Mouse (Mus musculus): ENCODE data around the gene Vmn2r62. TPM values are rescaled to one million over a fixed set of nuclear protein-coding genes. Genes with fewer than 3 reads are reported as not detected.
"Not testable (repeated sequence)": the region's sequence is repeated elsewhere in the genome, so short reads cannot be mapped to it uniquely, and the experiment has no call there.

The Vmn2r62 gene
- total RNA-seq (2015; ENCODE audit: low replicate concordance) (not detected in 2 replicates), total RNA-seq (2017; ENCODE audit: low replicate concordance) (not detected in 2 replicates)

DNA sequence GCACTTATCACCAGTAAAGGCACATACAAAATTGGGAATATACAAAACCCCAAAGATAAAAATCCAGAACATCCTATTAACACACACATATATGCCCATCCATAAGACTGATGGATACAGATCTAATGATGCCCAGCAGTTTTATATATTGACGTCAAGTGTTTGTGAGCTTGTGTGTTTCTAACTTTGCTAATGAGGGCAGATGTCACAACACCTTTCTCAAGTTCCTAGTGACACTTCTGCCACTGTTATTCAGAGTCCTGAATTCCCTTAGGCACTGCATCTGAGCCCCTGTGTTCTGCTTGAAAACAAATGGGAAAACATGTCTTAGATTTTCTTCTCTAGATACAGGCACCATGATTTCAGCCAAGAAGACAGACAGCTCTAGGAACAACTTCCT, at the start of gene Vmn2r62:
Gene Vmn2r62, minus strand, starts transcription at position 101 of the 400 bp plus-strand sequence.
- ATAC-seq (replicated peaks; ENCODE audit: low FRiP score, poor library complexity, severe bottlenecking): not testable (repeated sequence)

GRCm38 (mm10) chr7:42838366-42838765, 45.0 kb upstream of the Vmn2r62 start:
- ATAC-seq (replicated peaks; ENCODE audit: low FRiP score, poor library complexity, severe bottlenecking): not testable (repeated sequence)

GRCm38 (mm10) chr7:42832221-42832620, 38.9 kb upstream of the Vmn2r62 start:
- ATAC-seq (replicated peaks; ENCODE audit: low FRiP score, poor library complexity, severe bottlenecking): no peak

- no peak for ATAC-seq (replicated peaks; ENCODE audit: low FRiP score, poor library complexity, severe bottlenecking)
Observed at GRCm38 (mm10) chr7:42749836-42750235, 43.5 kb downstream of the Vmn2r62 start.

DNA sequence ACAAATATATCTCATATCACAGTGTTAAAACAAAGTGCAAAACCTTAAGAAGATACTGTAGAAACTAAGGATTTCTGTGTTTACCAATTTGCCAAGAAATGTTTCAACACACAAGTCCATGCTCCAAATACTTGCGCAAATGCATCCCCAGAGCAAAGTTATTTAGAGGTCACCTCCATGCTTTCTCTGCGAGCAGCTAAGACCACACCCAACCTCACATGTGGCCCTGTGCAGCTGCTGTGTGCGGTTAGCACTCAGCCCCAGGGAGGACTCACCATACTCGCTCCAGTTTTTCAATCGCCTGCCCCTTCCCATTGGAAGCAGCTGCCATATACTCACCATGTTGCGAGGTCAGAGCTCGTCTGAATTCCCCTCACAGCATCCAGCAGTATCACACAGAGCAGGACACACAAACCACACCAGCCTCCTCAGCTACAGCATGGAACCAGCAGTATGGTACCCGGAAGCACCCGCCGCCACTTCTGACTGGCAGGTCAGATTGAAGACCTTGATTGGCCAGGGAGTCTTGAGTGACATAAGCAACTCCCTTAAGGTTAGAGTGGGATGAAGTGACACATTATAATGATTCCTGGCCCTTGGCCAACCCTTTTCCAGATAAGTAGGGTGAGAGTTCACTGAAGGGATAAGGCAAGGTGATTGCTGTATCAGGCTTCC, 54.7 kb downstream of the Vmn2r62 start:
- ATAC-seq (replicated peaks; ENCODE audit: low FRiP score, poor library complexity, severe bottlenecking): no peak

GRCm38 (mm10) chr7:42726917-42727316, 66.4 kb downstream of the Vmn2r62 start, which contains the start of gene Gm17067:
Gm17067 (minus strand) TSS chr7:42727017.
- ATAC-seq (replicated peaks; ENCODE audit: low FRiP score, poor library complexity, severe bottlenecking): not testable (repeated sequence)

Other genes starting within 250 kb of the Vmn2r62 start
- gene Gm21028, start 214.9 kb downstream of the Vmn2r62 start, total RNA-seq (2015; ENCODE audit: low replicate concordance): not detected in 2 replicates
- gene Gm21028, start 214.9 kb downstream of the Vmn2r62 start, total RNA-seq (2017; ENCODE audit: low replicate concordance): not detected in 2 replicates
- gene Zfp977, start 201.0 kb downstream of the Vmn2r62 start, total RNA-seq (2015; ENCODE audit: low replicate concordance): not detected in 2 replicates
- not detected in 2 replicates for gene Zfp977, start 201.0 kb downstream of the Vmn2r62 start, total RNA-seq (2017; ENCODE audit: low replicate concordance)
- gene Zfp976, start 150.9 kb downstream of the Vmn2r62 start, total RNA-seq (2015; ENCODE audit: low replicate concordance): 1.1 TPM in 1 of 2 replicates, not detected in the other
- not detected in 2 replicates for gene Zfp976, start 150.9 kb downstream of the Vmn2r62 start, total RNA-seq (2017; ENCODE audit: low replicate concordance)
- gene Zfp975, start 100.8 kb downstream of the Vmn2r62 start, total RNA-seq (2015; ENCODE audit: low replicate concordance): 1.7 and 1.8 TPM in 2 replicates
- gene Zfp975, start 100.8 kb downstream of the Vmn2r62 start, total RNA-seq (2017; ENCODE audit: low replicate concordance): 0.51 TPM in 1 of 2 replicates, not detected in the other
- gene Gm17067, start 66.5 kb downstream of the Vmn2r62 start, total RNA-seq (2015; ENCODE audit: low replicate concordance): not detected in 2 replicates
- gene Gm17067, start 66.5 kb downstream of the Vmn2r62 start, total RNA-seq (2017; ENCODE audit: low replicate concordance): not detected in 2 replicates
- gene Gm2381, start 73.7 kb upstream of the Vmn2r62 start, total RNA-seq (2015; ENCODE audit: low replicate concordance): not detected in 2 replicates
- gene Gm2381, start 73.7 kb upstream of the Vmn2r62 start, total RNA-seq (2017; ENCODE audit: low replicate concordance): not detected in 2 replicates
- not detected in 2 replicates for gene Vmn2r63, start 140.3 kb upstream of the Vmn2r62 start, total RNA-seq (2015; ENCODE audit: low replicate concordance)
- not detected in 2 replicates for gene Vmn2r63, start 140.3 kb upstream of the Vmn2r62 start, total RNA-seq (2017; ENCODE audit: low replicate concordance)
- not detected in 2 replicates for gene Gm9268, start 225.2 kb upstream of the Vmn2r62 start, total RNA-seq (2015; ENCODE audit: low replicate concordance)
- not detected in 2 replicates for gene Gm9268, start 225.2 kb upstream of the Vmn2r62 start, total RNA-seq (2017; ENCODE audit: low replicate concordance)